Mouse (Mus musculus) megakaryocyte progenitor cell, adult 5-6 weeks (primary cell): ENCODE measurements at regions not wholly inside any gene's neighbourhood (a gene's known extent, or its start where the extent isn't known, plus 50 kb on each side); places are given as distances from the start of the nearest gene placed in this dataset.

Source experiments
- ATAC-seq: replicated peaks from 2 replicates; pipeline ENCODE4 v1.8.0; 2016; ENCODE audit warnings: mild to moderate bottlenecking, moderate TSS enrichment, inconsistent platforms; ENCODE audit not compliant: poor library complexity

DNA sequence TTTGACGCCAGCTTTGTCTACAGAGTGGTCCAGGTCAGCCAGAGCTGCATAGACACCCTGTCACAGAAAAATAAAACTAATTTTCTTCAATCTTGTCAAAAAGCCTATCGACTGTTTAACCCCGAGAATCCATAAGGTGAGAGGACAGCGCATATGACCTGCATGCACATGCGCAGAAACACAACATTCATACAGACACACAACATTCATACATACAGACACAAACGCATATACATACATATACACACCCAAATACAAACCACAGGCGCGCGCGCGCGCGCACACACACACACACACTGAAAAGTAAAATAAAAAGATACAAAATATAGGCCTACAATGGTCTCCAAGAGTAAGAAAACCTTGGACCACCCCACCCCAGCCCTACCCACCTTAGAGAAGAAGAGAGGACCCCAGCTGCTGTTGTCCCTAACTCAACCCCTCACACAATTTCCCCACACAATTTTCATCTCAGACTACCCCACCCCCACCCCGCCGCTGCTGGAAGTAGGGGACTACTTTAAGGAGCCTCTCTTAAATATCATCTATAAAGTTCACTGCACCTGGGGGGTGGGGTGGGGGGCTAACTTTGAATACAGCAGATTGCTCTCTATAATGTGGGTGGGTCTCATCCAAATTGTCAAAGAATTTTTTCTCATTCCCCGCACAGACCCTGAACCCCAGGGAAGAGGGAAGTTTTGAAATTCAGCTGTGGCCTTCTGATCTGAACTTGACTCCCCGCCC is 52.2 kb upstream of the Chd2 start:
- ATAC-seq = no peak

- ATAC-seq = no peak
These were observed 51.2 kb upstream of the Chd2 start for GRCm38 (mm10) chr7:73592857-73593256.
